31 mouse cellular contexts compared by ENCODE assay signal in genomic region chr7:97622676-97623075, GRCm38 (mm10).
"Had no signal": no experiment of that assay in that cellular context is flagged by ENCODE, and none has a peak within 500 bp of the region (broad histone marks: within the 10 kb centered on the region; RNA-seq: fewer than 3 reads in every experiment).

No protein-coding gene starts in this region.

- ATAC-seq: hindbrain, embryonic 16.5 days; hindbrain, postnatal 0 days; inflammation-experienced regulatory T-cells, adult 6 months; intestine, embryonic 15.5 days; intestine, embryonic 16.5 days; intestine, postnatal 0 days had no signal

- H3K27ac ChIP-seq: heart, adult 2 months; heart, embryonic 10.5 days; heart, embryonic 13.5 days; heart, embryonic 15.5 days; hindbrain, embryonic 10.5 days; hindbrain, embryonic 12.5 days; hindbrain, embryonic 13.5 days; hindbrain, embryonic 14.5 days; hindbrain, embryonic 15.5 days; hindbrain, postnatal 0 days; intestine, embryonic 15.5 days; kidney, postnatal 0 days; layer of hippocampus, adult 2 months; left cerebral cortex, adult 2 months had no signal

- H3K4me3 ChIP-seq: heart, adult 2 months; heart, embryonic 10.5 days; heart, embryonic 12.5 days; heart, embryonic 13.5 days; heart, embryonic 15.5 days; hindbrain, embryonic 10.5 days; hindbrain, embryonic 12.5 days; hindbrain, embryonic 13.5 days; hindbrain, embryonic 15.5 days; intestine, embryonic 15.5 days; layer of hippocampus, adult 2 months; left cerebral cortex, adult 2 months had no signal

- H3K36me3 ChIP-seq: heart, embryonic 15.5 days; hindbrain, embryonic 15.5 days; intestine, embryonic 15.5 days had no signal

- H3K27me3 ChIP-seq: heart, embryonic 12.5 days; heart, embryonic 13.5 days; heart, embryonic 15.5 days; hindbrain, embryonic 12.5 days; hindbrain, embryonic 13.5 days; hindbrain, embryonic 15.5 days; intestine, embryonic 15.5 days had no signal

- DNase-seq: heart, adult 18-20 months; heart, adult 2 months; heart, postnatal 10 days; heart, postnatal 14 days; heart, postnatal 36 days; heart, postnatal 4 days; kidney, adult 11 months; kidney, adult 18-20 months; kidney, postnatal 10 days; kidney, postnatal 4 days; layer of hippocampus, adult 9-11 months; layer of hippocampus, postnatal 36 days had no signal

- H3K9ac ChIP-seq: heart, embryonic 12.5 days; heart, embryonic 13.5 days; heart, embryonic 15.5 days; hindbrain, embryonic 12.5 days; hindbrain, embryonic 13.5 days; hindbrain, embryonic 14.5 days; hindbrain, embryonic 15.5 days; intestine, embryonic 15.5 days had no signal

- H3K9me3 ChIP-seq: heart, embryonic 10.5 days; heart, embryonic 12.5 days; heart, embryonic 13.5 days; heart, embryonic 15.5 days; hindbrain, embryonic 10.5 days; hindbrain, embryonic 12.5 days; hindbrain, embryonic 13.5 days; hindbrain, embryonic 15.5 days; intestine, embryonic 15.5 days had no signal

- H3K4me1 ChIP-seq: heart, embryonic 15.5 days; hindbrain, embryonic 10.5 days; hindbrain, embryonic 12.5 days; hindbrain, embryonic 13.5 days; intestine, embryonic 15.5 days had no signal

- H3K4me2 ChIP-seq: heart, embryonic 11.5 days; heart, embryonic 12.5 days; heart, embryonic 13.5 days; heart, embryonic 15.5 days; hindbrain, embryonic 12.5 days; hindbrain, embryonic 13.5 days; hindbrain, embryonic 14.5 days; hindbrain, embryonic 15.5 days; intestine, embryonic 15.5 days had no signal
